Mouse (Mus musculus): ENCODE data around the gene Zbtb20.

Zbtb20 gene

GRCm38 (mm10) chr16:43482125-43482524, 606.4 kb downstream of the Zbtb20 start:
- DNase-seq (ENCODE audit: low read depth, low spot score): no peak

DNA sequence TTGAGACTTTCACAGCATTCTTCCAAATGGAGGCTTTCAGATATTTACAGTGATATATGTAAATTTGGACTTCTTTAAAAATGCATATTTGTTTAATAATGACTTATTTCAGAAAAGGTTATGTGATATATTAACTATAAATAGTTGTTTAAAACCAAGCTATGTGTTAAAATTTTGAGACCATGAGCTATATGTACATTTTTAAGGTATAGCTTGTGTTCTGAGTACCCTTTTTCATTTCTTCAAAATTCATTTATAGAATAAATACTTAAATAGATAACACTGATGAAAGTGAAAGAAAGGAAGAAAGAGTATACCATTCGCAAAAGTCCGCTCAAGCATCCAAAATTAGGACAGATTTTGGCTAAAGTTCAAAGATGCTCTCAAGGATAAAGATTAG, 607.1 kb downstream of the Zbtb20 start:
- DNase-seq (ENCODE audit: low read depth, low spot score): no peak

DNA sequence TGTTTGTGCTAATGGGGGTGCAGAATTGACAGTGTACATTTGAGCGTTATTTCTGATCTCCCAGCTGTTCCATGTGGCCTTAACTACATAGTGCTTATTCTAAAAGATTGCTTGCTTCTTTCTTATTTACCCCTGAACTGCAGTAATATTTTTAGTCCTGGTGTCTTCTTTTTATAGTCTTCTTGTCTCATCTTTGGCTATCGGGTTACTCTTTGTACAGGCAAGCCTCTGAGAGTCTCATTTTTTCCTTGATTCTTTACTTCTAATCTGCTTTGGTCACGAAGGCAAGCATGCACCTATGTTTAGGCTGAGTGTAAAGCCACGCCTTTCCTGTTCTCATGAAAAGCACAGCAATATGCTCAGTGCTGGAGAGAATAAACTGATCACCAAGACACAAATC, 608.7 kb downstream of the Zbtb20 start:
- no peak for DNase-seq (ENCODE audit: low read depth, low spot score)

- DNase-seq (ENCODE audit: low read depth, low spot score): no peak
Observed at GRCm38 (mm10) chr16:43489362-43489761, 613.7 kb downstream of the Zbtb20 start.

DNA sequence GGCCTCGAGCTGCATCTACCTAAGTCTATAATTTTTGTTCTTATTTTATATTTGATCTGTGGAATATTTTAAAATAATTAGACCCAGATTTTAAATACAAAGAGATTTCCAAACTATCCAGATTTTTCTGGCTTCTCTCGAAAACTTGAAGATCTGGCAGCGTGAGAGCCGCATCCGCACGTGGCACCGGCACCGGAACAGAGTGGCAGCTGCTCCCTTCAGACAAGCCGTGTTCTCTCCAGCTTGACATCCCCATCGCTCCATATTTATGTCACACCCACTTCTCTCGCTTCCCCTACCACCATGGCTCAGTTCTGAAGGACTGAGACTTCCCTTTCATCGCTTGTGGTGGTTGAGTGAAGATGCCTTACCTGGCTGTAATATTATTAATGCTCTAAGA, 614.3 kb downstream of the Zbtb20 start:
- no peak for DNase-seq (ENCODE audit: low read depth, low spot score)

DNA sequence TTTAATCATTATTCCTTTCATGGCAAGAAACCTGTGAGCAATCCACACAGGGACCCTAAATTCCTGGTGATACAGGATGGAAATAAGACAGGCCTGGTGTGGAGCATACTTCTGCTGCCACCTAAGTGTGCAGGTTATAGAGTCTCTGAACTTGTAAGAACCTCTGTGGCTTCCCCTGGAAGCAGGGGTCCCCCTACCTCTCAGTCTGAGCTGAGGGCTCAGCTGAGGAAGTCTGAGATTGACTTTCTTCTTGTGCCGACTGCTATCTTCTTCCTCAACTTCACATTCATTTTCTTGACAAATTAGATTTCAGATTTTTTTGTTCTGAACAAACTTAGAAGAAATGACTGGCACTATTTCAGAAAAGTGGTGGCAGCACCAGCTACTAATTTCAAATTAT, 617.2 kb downstream of the Zbtb20 start:
- no peak for DNase-seq (ENCODE audit: low read depth, low spot score)

GRCm38 (mm10) chr16:43493596-43494385, 618.1 kb downstream of the Zbtb20 start:
- DNase-seq (ENCODE audit: low read depth, low spot score): no peak

DNA sequence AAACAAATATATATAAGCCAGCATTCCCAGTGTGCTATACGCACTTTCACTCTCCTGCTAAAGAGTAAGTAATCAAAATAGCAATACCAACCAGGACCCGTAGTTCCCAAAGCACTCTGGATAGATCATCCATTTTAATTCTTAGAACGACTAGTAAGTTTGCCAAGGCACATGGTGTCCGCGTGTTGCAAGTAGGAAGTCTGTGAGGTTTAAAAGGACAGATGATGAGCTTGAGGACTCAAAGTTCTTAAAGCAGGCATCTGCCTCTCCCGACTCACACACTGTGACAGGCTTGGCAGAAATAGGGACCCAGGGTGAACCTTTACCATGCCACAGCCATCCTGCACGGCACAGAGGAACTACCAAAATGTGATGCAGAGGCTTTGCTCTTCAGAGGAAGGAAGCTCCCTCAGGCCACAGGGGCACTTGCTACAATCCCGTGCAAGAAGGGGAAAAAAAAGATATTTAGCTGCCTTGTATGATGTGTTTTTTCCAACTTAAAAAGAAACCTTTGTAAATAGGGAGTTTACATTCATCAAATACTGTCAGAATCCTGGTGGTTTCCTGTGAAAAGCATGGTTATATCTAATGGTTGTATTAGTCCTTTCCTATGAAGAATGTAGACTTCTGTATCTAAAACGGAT, 619.6 kb downstream of the Zbtb20 start:
- DNase-seq (ENCODE audit: low read depth, low spot score): no peak

DNA sequence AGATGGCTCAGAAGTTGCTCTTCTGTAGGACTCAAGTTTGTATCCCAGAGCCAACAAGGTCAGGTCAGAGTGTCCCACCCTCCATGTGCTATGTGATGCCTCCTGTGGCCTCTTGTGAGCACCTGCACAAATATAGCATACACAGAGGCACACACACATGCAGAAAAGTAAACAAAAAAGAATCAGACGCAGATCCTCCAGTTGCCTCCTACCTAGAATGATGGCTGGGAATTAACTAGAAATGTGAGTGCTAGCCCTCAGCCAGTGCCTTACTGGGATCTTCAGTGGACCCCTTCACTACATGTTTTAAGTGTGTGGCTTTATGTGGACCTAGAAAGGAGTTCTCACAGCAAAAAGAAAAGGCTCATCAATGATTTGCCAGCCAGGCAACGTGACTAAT, 621.4 kb downstream of the Zbtb20 start:
- no peak for DNase-seq (ENCODE audit: low read depth, low spot score)

DNA sequence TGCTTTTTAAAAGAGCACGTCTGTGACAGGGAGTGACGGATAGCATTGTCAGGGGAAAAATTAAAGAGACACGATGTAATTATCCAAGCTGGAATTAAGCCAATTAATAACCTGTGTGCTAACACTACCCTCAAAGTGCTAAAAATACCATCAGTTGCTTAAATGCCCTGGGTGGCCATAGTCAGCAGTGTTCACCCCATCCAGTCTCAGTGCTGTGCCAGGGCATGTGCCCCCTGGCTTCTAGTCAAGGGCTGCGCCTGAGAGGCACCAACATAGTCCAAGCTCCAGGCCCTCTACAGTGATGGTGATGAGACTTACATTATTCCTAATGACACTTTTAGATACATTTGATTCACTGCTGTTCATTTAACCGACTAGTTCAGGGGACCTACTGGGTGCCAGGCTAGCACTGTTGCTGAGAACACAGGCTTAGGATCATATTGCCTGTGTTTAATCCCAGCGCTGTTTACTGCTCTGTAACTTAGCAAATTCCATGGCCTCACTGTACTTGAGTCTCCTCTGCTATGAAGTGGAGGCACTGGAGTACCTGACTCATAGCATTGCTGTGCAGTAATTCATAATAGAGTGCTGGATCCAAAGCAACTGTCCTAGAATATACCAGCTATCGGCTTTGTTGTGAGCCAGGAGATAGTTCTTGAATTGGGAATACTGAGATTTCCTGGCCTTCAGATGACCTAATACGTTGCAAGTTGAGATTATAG, 624.6 kb downstream of the Zbtb20 start:
- no peak for DNase-seq (ENCODE audit: low read depth, low spot score)

DNA sequence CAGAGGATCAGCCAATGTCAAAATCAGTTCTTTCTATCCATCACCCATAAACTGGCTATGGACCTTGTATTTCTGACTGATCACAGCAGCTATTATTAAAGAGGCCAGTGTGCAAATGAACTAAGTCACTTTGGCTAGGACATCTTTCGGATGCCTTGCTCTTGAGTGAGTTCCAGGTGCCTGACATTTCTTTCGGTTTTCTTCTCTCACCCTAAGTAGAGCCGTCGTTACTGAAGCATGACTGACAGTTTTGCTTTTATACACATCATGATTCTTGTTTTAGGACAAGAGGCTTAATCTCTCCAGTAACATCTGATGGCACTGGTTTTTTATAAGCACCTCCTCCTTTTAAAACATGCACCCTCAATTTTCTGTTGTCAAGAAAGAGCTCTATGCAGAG, 625.6 kb downstream of the Zbtb20 start:
- DNase-seq (ENCODE audit: low read depth, low spot score): no peak

- DNase-seq (ENCODE audit: low read depth, low spot score): no peak
Observed at GRCm38 (mm10) chr16:43502339-43503009, 626.8 kb downstream of the Zbtb20 start.

DNA sequence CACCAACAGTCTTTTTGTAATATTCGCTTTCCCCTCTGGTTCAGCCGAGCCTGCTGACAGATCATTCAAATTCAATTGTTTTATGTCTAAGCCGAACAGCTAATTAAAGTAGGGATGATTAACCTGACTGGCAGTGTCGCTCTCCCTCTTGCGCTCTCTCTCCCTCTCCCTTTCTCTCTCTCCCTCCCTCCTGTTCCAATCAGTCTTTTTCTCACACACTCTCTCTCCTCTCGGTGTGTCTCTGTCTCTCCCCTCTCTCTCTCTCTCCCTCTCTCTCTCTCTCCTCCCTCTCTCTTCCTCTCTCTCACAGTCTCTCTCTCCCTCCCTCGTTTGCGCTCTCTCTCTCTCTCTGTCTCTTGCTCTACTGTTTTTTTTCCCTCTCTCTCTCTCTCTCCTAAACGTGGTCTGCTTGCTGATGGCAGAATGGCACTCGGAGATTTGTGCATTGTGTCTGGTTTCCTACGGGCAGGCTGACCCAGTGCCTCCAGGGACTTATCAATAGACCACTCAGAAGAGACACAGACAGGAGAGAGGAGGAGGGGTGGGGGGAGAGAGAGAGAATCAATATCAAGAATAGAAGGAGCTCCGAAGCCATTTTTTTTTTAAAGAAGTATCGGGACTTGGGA, 627.4 kb downstream of the Zbtb20 start:
- no peak for DNase-seq (ENCODE audit: low read depth, low spot score)

GRCm38 (mm10) chr16:43503636-43504010, 627.9 kb downstream of the Zbtb20 start:
- DNase-seq (ENCODE audit: low read depth, low spot score): no peak

GRCm38 (mm10) chr16:43504151-43504550, 628.5 kb downstream of the Zbtb20 start:
- DNase-seq (ENCODE audit: low read depth, low spot score): no peak

GRCm38 (mm10) chr16:43504556-43504955, 628.9 kb downstream of the Zbtb20 start:
- DNase-seq (ENCODE audit: low read depth, low spot score): no peak

- no peak for DNase-seq (ENCODE audit: low read depth, low spot score)
Observed at GRCm38 (mm10) chr16:43505314-43505950, 629.8 kb downstream of the Zbtb20 start.

GRCm38 (mm10) chr16:43506189-43506751, 630.6 kb downstream of the Zbtb20 start:
- DNase-seq (ENCODE audit: low read depth, low spot score): no peak

DNA sequence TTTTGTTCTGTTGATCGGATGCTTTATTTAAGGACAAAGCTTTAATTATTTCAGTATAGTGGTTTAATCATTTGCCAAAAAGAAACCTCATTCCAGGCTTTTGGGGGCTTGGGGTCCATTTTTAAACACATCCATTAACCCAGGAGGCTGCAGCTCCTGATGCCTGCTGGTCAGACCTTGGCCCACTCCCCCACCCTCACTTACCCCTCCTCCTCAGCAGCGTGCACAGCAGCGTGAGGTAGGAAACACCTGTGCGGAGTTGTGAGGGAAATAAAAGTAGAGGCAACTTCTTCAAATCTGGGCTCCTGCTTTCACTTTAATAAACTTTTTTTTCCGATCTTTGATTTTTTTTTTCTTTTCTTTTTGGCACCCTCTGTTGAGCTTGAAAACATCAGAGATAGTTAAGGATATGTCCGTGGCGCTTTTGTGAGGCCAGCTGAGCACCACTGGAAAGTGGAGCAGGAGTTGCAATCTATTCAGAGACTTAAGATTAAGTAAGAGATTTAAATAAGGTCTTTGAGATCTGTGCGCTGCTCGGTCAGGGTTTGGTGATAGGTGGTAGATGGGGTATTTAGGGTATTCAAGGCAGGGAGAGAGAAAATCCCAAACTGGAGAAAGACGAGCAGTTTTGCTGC, 631.2 kb downstream of the Zbtb20 start:
- no peak for DNase-seq (ENCODE audit: low read depth, low spot score)

All from ZHBTc4 (cell line).